Mouse (Mus musculus) midbrain, embryonic 14.5 days (tissue): ENCODE data around the gene Vps16. TPM values are rescaled to one million over a fixed set of nuclear protein-coding genes. Genes with fewer than 3 reads are reported as not detected.

Experiments used
- ATAC-seq: fragments of 200-750 bp; cut with Nextera tagmentation; 2 replicates; pipeline ENCODE4 v1.8.0; 2017; ENCODE audit warnings: moderate number of reproducible peaks, moderate library complexity; ENCODE audit not compliant: low FRiP score, low TSS enrichment
- DNase-seq: peaks from one replicate; pipeline ENCODE4 v3.0.0-alpha.2; 2015
- H3K27ac ChIP-seq: fragments of 300-500 bp; sonication (generic); replicated peaks from 2 replicates; pipeline ENCODE4 v1.5.1; 2014; ENCODE audit warnings: mild to moderate bottlenecking, low read depth, low read length, moderate library complexity
- H3K27me3 ChIP-seq: fragments of 300-500 bp; sonication (generic); 2 replicates; pipeline ENCODE4 v1.6.1; 2014; ENCODE audit warnings: low read length, control low read depth, mixed read lengths; ENCODE audit not compliant: control insufficient read depth, insufficient read depth
- H3K36me3 ChIP-seq: fragments of 300-500 bp; sonication (generic); 2 replicates; pipeline ENCODE4 v1.6.1; 2014; ENCODE audit warnings: low read length, control low read depth; ENCODE audit not compliant: control insufficient read depth, insufficient read depth
- H3K4me1 ChIP-seq: fragments of 300-500 bp; sonication (generic); 2 replicates; pipeline ENCODE4 v1.6.1; 2014; ENCODE audit warnings: mild to moderate bottlenecking, antibody characterized with exemption, low read length, control low read depth; ENCODE audit not compliant: control insufficient read depth, insufficient read depth
- H3K4me2 ChIP-seq: fragments of 300-500 bp; sonication (generic); 2 replicates; pipeline ENCODE4 v1.6.1; 2014; ENCODE audit warnings: mild to moderate bottlenecking, low read length, moderate library complexity
- H3K4me3 ChIP-seq: fragments of 300-500 bp; sonication (generic); replicated peaks from 2 replicates; pipeline ENCODE4 v1.5.1; 2014; ENCODE audit warnings: low read depth, low read length
- H3K9ac ChIP-seq: fragments of 300-500 bp; sonication (generic); replicated peaks from 2 replicates; pipeline ENCODE4 v1.6.1; 2014; ENCODE audit warnings: mild to moderate bottlenecking, low read length, moderate library complexity
- H3K9me3 ChIP-seq: fragments of 300-500 bp; sonication (generic); 2 replicates; pipeline ENCODE4 v1.6.1; 2016; ENCODE audit warnings: low read length, control low read depth, mixed read lengths; ENCODE audit not compliant: control insufficient read depth
- WGBS: fragments of 180-500 bp; shearing (Covaris S2); extraction: QIAGEN DNeasy Blood & Tissue Kit; methylation state at CpG from one replicate; pipeline ENCODE4 v1.1.7; 2014; 5-methylcytosine and 5-hydroxymethylcytosine counted together
- polyA plus RNA-seq: library from polyadenylated mRNA; unstranded; fragments of >200 nt; fragmentation: Nextera tagmentation; extraction: Ambion mirVana; gene quantifications from 2 replicates; pipeline ENCODE4 v1.2.1, GENCODE M21; 2014

Gene Vps16
- polyA plus RNA-seq, 1 experiment from 2014 or later, result 88.6 TPM

DNA sequence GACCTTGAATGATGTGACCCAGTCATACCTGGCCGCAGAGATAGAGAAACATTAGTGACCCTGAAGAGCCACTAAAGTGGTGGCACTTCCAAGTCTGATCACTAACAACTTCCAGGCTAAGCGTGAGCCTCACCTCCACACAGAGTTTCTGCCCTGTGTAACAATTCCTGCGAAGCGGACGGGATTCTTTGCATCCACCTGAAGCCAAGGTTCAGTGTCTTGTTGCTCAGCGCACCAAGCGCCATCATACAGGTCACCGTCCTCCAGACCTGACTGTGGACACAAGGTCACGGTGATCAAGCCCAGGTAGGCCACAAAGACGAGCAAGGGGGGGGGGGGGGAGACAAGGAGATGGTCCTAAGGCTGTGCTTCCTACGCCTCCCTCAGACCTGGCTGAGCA, 28.4 kb upstream of the Vps16 start:
- ATAC-seq, result no peak
- H3K4me3 ChIP-seq, result no peak overlapping the region
- H3K27me3 ChIP-seq, result peaks cover 10% of the 10 kb centered on the region; the same call in 1 of the 2 replicates
- no peak for DNase-seq
- H3K4me2 ChIP-seq, result no peak overlapping the region
- peaks cover 9% of the 10 kb centered on the region; the same call in 1 of the 2 replicates for H3K4me1 ChIP-seq
- whole genome bisulfite sequencing, result 97% methylated on average over 11 of the region's 11 CpGs
- no peak overlapping the region for H3K9ac ChIP-seq
- H3K9me3 ChIP-seq, result no peaks in the 10 kb centered on the region
- H3K27ac ChIP-seq, result no peak overlapping the region
- H3K36me3 ChIP-seq, result 0 out of 2 replicates have a peak, but pooled peaks cover 12% of the 10 kb centered on the region

DNA sequence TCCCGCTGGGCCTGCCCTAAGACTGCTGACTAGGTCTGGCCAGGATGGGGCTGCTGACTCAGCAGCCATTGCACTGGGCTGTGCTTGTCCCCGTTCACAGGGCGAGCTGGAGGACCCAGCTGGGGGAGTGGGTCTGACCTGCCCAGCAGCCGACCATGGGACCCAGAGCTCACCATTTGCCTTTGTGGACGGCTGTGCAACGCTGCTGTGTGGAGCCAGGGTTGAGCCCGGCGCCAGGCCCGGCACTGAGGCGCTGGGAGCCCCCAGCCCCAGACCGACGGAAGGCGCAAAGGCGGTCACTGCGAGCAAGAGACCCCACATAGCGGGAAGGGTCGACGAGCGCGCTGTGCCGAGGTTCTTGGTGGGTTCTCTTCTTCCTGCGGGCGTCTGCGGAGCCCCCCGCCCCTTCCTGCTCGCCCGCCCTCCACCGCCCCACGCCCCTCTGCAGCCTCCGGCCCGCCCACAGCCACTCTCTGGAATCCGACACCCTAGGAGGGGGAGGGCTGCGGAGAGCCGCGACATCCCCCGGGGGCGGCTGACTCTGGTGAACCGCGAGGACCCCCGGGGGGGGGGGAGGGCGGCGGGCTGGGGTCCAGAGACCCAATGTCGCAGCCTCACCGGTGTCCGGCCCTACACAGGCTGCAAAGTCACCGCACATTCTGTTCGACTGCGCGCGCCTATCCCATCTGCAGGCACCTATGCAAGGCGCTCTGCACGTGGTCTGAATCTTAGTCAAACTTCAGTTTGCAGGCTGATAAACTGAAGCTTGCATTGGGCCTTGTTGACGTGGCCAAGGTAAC, 26.8 kb upstream of the Vps16 start, which contains the start of gene Cpxm1:
Cpxm1 (minus strand) TSS at position 389 of the 800 bp plus-strand sequence.
- H3K9ac ChIP-seq, result peak within 1 kb of the TSS; percentile 64
- peaks cover 10% of the 10 kb centered on the region; the same call in 1 of the 2 replicates for H3K27me3 ChIP-seq
- H3K9me3 ChIP-seq, result no peaks in the 10 kb centered on the region
- peaks cover 9% of the 10 kb centered on the region; the same call in 1 of the 2 replicates for H3K4me1 ChIP-seq
- peak within 1 kb of the TSS; percentile 93 for H3K4me2 ChIP-seq
- DNase-seq, result peak; percentile 66
- H3K4me3 ChIP-seq, result peak within 1 kb of the TSS; percentile 49
- under 1% methylated on average over 50 of the region's 53 CpGs for WGBS
- H3K36me3 ChIP-seq, result 0 out of 2 replicates have a peak, but pooled peaks cover 8% of the 10 kb centered on the region
- 0 out of 2 replicates have a peak within 1 kb of the TSS, but pooled peaks have one; percentile 37 for H3K27ac ChIP-seq
- peak; percentile 78 for ATAC-seq

DNA sequence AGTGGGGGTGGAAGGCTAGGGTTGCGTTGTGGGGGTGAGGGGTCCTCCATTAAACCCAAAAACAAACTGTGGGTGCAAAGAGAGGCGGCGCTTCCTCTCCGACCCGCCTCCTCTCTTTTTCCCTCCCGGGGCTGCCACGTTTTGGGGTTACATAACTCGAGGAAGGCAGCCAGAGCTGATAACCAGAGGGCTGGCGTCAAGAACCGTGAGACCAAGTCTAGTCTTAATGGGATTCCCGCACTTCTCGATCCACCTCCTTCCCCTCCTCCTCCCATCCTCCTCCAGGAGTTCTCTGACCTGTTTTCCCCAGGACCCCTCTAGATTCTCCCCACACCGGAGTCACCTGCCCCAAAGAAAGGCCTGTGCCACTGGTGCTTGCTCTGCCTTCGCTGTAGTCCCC, 26.0 kb upstream of the Vps16 start:
- no peak overlapping the region for H3K9ac ChIP-seq
- no peaks in the 10 kb centered on the region for H3K9me3 ChIP-seq
- H3K27ac ChIP-seq, result no peak overlapping the region
- peak overlapping the region; percentile 93 for H3K4me2 ChIP-seq
- peaks cover 10% of the 10 kb centered on the region; the same call in 1 of the 2 replicates for H3K27me3 ChIP-seq
- H3K36me3 ChIP-seq, result 0 out of 2 replicates have a peak, but pooled peaks cover under 1% of the 10 kb centered on the region
- peaks cover 9% of the 10 kb centered on the region; the same call in 1 of the 2 replicates for H3K4me1 ChIP-seq
- ATAC-seq (no peak), DNase-seq (no peak)
- H3K4me3 ChIP-seq, result peak overlapping the region; percentile 49
- WGBS, result 14% methylated on average over 14 of the region's 14 CpGs

DNA sequence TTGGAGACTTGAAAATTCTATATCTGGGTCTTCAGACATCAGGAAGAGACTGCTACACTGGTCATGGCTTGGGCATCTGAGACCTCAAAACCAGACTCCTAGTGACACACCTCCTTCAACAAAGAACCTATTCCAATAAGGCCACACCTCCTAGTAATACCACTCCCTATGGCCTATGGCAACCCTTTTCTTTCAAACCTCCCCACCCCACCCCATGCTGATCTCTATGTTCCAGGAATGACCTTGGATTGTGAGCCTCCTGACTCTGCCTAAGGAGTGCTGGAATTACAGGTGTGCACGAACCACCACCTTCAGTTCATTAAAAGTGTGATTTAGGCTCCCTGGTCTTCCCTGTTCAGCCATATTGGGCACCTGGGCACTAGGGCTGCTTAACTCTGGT, 24.1 kb upstream of the Vps16 start:
- Histone ChIP-seq H3K27me3 (peaks cover 10% of the 10 kb centered on the region; the same call in 1 of the 2 replicates), H3K4me2 (no peak overlapping the region), H3K4me3 (no peak overlapping the region), H3K36me3 (no peaks in the 10 kb centered on the region), H3K27ac (no peak overlapping the region), H3K9me3 (no peaks in the 10 kb centered on the region), H3K4me1 (peaks cover 9% of the 10 kb centered on the region; the same call in 1 of the 2 replicates), H3K9ac (no peak overlapping the region)
- no peak for DNase-seq
- WGBS, result 97% methylated on average over 1 of the region's 1 CpGs
- ATAC-seq, result no peak

- WGBS, result 89% methylated on average over 4 of the region's 4 CpGs
- no peaks in the 10 kb centered on the region for H3K36me3 ChIP-seq
- H3K4me3 ChIP-seq, result no peak overlapping the region
- H3K27me3 ChIP-seq, result peaks cover 10% of the 10 kb centered on the region; the same call in 1 of the 2 replicates
- DNase-seq, result no peak
- H3K4me1 ChIP-seq, result peaks cover 9% of the 10 kb centered on the region; the same call in 1 of the 2 replicates
- no peak overlapping the region for H3K4me2 ChIP-seq
- no peak overlapping the region for H3K27ac ChIP-seq
- no peaks in the 10 kb centered on the region for H3K9me3 ChIP-seq
- H3K9ac ChIP-seq, result no peak overlapping the region
- ATAC-seq, result no peak
Measured at GRCm38 (mm10) chr2:130401891-130402290, 22.2 kb upstream of the Vps16 start.

- Histone ChIP-seq H3K4me3 (no peak within 1 kb of the TSS), H3K4me1 (no peaks in the 10 kb centered on the region), H3K36me3 (no peaks in the 10 kb centered on the region), H3K27ac (no peak within 1 kb of the TSS), H3K4me2 (no peak within 1 kb of the TSS), H3K27me3 (no peaks in the 10 kb centered on the region), H3K9me3 (no peaks in the 10 kb centered on the region), H3K9ac (no peak within 1 kb of the TSS)
- 90% methylated on average over 1 of the region's 1 CpGs for WGBS
- DNase-seq, result no peak
- ATAC-seq, result no peak
Measured at GRCm38 (mm10) chr2:130404939-130405338, 19.2 kb upstream of the Vps16 start, which contains the start of the genes Gm28372 and 1700020A23Rik. Gm28372 (plus strand) TSS chr2:130405239. 1700020A23Rik (plus strand) TSS chr2:130405259.

DNA sequence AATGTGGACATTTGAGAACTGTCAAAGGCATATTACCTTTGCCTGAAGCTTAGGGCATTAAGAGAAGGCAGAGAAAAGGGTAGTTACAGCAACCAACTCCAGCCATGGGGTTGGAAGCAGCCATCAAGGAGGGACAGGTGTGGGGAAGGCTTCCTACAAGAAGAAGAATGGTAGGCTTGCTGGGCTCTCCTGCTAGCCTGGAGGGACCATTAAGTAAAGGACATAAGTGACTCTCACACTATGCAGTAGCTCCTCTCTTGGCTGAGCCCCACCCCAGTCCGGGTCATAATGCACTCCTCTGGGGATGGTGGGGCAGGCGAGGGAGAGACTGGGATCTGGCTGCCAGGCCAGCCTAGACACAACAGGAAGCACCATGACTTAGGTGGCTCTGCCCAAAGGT, 18.0 kb upstream of the Vps16 start, which contains the start of gene Tmem239:
Tmem239 (plus strand) TSS at position 301 of the 400 bp plus-strand sequence.
- no peak for ATAC-seq
- Histone ChIP-seq H3K4me1 (no peaks in the 10 kb centered on the region), H3K36me3 (no peaks in the 10 kb centered on the region), H3K9me3 (no peaks in the 10 kb centered on the region), H3K27ac (no peak within 1 kb of the TSS), H3K9ac (no peak within 1 kb of the TSS), H3K27me3 (no peaks in the 10 kb centered on the region), H3K4me2 (no peak within 1 kb of the TSS), H3K4me3 (no peak within 1 kb of the TSS)
- WGBS, result 82% methylated on average over 2 of the region's 2 CpGs
- no peak for DNase-seq

GRCm38 (mm10) chr2:130408194-130408593, 15.9 kb upstream of the Vps16 start:
- H3K27me3 ChIP-seq, result no peaks in the 10 kb centered on the region
- H3K4me3 ChIP-seq, result no peak overlapping the region
- H3K9ac ChIP-seq, result no peak overlapping the region
- H3K4me1 ChIP-seq, result no peaks in the 10 kb centered on the region
- 20% methylated on average over 6 of the region's 6 CpGs for WGBS
- DNase-seq (peak; percentile 62), ATAC-seq (no peak)
- no peak overlapping the region for H3K4me2 ChIP-seq
- H3K36me3 ChIP-seq, result no peaks in the 10 kb centered on the region
- H3K27ac ChIP-seq, result no peak overlapping the region
- no peaks in the 10 kb centered on the region for H3K9me3 ChIP-seq
